Mouse (Mus musculus) bone marrow, adult 2 months (tissue): ENCODE data around the gene Mrpl53.

Experiments used
- CTCF ChIP-seq: fragments of 200-500 bp; IDR thresholded peaks from 2 replicates; pipeline ENCODE4 v1.5.1; 2011; ENCODE audit warnings: low read length, control low read depth; ENCODE audit not compliant: control insufficient read depth, insufficient read depth
- POLR2A ChIP-seq: fragments of 200-500 bp; IDR thresholded peaks from 2 replicates; pipeline ENCODE4 v1.6.1; 2011; ENCODE audit warnings: low read depth, mild to moderate bottlenecking, control low read depth, low read length, borderline replicate concordance; ENCODE audit not compliant: control insufficient read depth

GRCm38 (mm10) chr6:83137576-83137950 is 28.7 kb downstream of the Mrpl53 start:
- TF ChIP-seq CTCF (no peak), POLR2A (0 out of 2 replicates have a peak, but pooled peaks have one; percentile 8)
